Mouse (Mus musculus) embryo, embryonic 11.5 days (tissue): ENCODE results near the gene Nckipsd.
A peak's percentile ranks its signal among the peaks of the same experiment; 100 is the strongest.

Source experiments
- DNase-seq: peaks from one replicate; pipeline ENCODE4 v3.0.0-alpha.2; 2012; ENCODE audit warnings: low read depth, low spot score

The Nckipsd gene

DNA sequence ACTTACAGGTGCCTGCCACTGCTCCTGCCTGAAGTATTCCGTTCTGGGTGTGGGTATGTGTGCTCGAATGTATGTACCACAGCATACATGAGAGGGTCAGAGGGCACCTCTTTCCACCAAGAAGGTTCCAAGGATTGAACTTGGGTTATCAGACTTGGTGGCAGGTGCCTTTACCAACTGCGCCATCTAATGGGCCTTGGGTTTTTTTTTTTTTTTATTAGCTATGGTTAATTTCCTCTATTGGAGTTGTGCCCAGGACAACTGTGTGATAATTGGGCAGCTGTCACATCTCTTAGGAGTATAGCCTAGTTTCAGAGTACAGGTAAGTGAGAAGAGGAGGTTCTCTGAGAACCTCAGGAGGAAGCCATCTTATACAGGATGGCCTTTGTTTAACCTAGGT lies 8.6 kb upstream of the Nckipsd start:
- DNase-seq: no peak

DNA sequence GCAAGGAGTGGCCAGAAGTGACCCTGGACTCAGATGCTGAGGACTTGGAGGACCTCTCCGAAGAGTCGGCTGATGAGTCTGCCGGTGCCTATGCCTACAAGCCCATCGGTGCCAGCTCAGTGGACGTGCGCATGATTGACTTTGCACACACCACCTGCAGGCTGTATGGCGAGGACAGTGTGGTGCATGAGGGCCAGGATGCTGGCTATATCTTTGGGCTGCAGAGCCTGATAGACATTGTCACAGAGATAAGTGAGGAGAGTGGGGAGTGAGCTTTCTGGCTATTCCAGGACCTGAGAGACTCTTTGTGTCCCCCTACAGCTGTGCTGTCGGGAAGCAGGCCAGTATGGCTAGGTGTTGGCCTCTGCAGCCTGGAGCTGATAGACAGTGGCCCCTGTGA lies 2.4 kb upstream of the Nckipsd start:
- no peak for DNase-seq

DNA sequence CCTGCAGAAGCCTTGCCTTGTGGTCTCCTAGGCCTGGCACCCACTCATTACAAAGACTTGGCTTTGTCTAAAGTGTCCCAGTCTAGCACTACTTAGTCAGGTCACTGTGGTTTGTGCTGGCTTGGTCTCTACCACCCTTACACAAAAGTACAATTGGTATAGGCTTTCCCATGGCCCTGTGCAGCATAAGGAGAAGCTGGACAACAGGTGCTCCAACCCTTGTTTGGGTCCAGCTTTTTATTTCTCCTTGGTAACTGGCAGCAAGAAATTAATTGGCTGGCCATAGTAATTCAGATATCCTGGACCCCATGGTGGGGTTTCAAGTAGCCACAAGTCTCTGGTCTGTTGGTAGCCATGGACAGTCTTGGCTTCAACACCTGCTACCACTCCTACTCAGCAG lies 1.8 kb upstream of the Nckipsd start:
- no peak for DNase-seq

DNA sequence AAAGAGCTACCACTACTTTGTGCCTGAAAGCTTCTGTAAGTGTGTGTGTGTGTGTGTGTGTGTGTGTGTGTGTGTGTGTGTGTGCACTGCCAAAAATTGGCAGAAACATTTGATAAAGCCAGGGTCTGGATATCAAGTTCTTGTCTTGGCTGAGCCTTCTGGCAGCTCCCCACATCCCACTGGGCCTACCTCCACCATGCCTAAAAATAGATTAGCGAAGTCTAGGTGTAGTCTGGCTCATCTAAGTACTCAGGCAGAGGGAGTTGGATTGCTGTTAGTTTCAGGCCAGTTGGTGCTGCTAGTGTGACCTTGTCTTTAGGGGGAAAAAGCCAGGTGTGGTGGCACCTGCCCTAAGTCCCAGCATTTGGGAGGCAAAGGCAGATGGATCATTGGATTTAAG lies 1.3 kb upstream of the Nckipsd start:
- no peak for DNase-seq

DNA sequence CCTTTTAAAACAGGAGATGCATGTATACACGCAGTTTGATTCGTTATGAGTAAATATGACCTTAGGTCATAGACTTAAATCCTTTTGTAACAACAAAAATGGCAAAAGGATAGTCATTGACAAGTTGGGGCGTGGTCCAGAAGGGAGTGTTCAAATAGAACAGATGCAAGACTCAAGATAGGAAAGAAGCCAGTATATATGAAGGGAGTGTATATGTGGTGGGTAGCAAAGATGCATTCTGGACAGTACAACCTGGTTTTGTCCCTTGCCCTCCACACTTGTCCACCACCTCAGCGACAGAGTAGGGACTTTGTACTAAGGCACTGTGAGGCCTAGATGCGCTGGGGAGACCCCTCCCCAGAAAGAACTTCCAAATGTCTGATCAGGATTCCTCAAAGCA lies 494 bp upstream of the Nckipsd start:
- no peak for DNase-seq

DNA sequence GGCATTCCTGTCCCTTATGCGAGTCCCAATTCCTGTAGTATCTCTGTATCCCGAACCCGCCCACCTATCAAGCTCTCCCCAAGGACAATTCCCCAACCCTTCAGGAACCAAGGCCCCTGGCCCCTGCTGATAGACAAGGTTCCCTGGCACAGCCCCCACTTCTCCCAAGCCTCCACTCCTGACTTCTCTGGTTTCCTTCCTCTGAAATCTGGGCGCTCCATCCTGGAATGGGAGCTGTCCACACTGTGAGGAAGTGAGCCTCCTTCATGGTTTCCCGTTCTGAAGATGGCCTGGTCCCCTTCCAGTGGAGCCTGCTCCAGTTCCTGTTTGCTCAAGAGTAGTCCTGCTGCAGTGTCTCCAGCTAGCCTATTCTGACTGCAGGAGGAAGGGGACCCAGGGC lies 1.0 kb downstream of the Nckipsd start:
- DNase-seq: no peak

DNA sequence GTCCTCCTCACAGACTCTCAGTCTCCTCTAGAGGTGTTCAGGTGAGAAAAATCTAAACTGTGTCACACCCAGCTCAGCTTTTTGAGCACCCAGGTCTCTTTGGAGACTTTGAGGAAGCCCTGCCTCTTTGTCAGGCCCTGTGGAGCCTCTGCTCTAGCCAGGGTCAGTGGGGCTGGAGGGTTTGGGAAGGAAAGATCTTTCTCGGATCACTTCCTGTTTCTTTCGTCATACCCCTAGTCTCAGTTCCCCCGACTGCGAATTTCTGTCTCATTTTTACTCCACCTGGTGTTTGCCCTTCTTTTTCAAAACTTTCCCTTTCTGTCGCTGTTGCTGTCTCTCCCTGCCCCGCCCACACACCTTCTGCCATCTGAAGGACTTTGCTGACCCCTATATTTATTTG lies 1.6 kb downstream of the Nckipsd start:
- no peak for DNase-seq

DNA sequence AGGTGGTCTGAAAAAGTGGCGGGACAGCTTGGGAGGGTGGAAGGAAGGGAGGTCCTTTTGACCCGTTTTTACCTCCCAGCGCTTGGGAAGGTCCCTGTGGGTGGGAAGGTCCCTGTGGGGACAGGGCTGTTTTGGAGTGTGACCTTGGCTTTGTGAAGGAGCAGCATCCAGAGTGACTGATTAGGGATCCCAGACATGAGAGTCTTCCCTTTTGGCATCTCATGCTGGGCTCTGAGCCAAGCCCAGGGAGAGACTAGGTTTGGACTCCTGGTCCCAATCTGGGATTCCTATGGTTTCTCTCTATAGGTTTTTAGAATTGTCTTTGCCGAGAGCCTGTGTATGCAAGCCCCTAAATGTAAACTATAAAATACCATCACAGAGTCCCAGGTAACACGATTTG lies 2.3 kb downstream of the Nckipsd start:
- DNase-seq: no peak

DNA sequence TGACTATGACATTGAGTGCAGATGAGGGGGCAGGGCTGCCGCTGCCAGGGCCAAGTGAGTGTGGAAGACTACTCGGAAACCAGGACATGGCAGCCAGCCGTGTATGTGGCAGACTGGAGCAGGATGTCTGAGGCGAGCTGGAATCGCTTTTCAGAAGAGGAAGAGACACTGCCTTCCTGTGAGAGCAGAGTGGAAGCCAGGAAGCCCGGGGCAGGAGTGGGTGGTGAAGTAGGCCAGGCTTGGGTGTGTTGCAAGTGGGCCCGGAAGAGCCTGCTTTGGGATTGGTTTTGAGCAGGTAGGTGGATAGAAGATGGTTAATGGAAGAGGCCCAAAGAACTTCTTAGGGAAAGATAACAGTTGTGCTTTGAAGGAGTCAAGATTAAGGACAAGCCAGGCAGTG lies 7.4 kb downstream of the Nckipsd start:
- DNase-seq: no peak

DNA sequence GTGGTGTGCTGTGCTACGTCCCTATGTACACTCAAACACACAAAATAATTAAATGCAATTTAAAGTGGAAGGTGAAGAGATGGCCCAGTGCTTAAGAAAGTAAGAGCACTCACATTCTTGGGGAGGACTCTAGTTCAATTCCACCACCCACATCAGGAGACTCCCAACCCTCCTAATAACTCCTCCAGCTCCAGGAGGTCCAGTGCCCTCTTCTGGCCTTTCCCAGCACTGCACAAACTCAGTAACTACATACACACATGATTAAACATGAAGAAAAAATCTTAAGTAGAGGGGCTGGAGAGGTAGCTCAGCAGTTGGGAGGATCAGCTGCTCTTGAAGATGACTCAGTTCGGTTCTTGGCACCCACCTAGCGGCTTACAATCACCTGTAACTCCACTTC lies 11.3 kb downstream of the Nckipsd start:
- no peak for DNase-seq

DNA sequence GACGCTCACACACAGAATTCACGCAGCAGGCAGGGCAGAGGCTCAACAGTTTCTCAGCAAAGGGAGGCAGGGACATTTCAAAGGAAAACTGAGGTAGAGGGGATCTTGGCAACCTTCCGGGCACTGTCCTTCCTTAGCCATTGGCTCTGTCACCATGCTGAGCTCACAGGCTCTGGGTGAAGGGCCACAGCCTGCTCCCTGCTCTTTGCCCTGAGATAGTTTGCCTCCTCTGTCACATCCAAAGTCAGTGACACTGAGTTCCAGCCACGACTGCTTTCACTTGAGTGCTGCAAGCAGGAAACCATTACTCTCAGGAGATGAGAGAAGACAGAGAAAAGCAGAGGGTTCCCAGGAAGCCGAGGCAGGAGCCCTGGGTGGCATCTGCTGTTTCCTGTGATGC lies 11.9 kb downstream of the Nckipsd start:
- no peak for DNase-seq

DNA sequence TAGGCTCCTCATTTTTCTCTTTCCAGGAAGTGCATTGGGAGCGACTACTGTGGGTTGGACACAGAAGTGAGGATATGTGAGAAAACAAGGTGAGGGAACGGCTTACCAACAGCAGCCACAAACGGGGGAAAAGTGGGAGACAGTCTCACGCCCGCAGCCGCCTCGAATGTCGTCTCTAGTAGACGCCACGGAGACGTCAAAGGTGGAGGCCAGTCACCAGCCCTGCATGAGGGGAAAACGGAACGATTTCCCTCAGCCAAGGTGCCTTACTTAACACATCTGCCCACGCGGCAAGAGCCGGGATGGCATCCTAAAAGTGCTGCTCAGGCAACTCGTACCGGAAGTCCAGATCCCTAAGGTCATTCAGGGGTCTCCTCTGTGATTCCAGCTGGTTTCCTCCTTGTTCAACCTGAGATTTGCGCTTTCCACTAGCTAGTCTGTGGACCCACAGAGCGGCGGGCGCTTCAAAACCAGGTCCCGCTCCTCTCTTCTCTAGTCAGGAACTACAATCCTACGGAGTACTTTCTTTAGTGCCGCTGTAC lies 16.0 kb downstream of the Nckipsd start:
- no peak for DNase-seq

DNA sequence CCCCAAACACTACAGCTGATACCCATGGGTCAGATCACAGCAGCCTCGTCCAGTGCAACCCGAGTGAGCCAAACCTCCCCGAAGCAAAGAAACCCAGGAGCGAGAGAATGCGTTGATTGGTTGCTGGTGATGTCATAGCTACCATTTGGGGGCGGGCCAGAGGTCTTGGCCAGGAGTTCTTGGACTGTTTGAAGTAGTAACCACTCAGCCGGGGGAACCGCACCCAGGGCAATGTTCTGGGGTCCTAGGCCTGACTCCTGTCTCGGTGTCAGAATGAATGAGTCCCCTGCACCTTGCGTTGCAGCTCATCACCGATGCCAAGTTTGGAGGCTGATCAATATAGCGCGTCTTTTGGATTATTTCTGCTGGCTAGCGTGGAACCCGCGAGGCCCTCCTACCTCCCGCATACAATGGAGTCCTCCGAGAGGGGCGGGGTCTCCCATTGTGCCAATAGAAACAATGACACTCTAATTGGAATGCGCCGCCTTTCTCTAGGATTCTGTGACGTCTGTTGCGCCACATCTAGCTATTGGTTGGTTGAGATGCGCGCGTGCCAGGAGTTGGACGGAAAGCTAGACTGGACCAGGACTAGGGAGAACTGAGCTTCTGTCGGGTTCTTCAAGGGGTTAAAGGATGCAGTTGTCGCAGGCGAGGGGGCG lies 16.7 kb downstream of the Nckipsd start:
- DNase-seq: peak; percentile 40

DNA sequence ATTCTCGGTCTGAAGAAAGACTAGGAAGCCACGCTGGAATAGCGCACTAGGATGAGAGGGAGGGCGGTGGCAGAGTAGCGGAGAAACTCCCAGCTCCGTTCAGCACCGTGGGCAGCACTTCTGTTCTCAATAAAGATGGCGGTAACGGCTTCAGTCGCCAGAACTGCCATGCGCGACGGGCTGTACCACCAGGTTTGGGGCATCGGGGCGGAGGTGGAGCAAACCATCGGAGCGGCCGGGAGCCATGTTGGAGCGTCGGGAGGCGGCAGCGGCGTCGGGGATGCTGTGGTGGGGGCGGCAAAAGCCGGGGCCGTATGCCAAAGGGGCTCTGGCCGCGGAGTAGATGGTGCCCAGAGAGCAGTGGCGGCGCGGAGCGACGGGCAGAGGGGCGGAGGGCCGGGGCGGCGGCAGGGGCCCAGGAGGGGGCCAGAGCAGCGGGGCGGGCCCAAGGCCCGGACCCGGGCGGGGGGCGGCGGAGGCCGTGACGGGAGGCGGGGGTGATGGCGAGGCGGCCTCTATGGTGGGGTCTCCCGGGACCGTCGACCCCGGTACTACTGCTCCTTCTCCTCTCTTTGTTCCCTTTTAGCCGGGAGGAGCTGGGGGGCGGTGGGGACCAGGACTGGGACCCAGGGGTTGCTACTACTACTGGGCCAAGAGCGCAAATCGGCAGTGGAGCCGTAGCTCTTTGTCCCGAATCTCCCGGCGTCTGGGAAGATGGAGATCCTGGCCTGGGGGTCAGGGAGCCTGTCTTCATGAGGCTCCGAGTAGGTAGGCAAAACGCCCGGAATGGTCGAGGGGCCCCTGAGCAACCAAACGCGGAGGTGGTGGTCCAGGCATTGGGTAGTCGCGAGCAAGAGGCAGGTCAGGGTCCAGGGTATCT lies 17.9 kb downstream of the Nckipsd start, which contains the start of gene Celsr3:
Gene Celsr3, plus strand, starts transcription at position 501 of the 880 bp plus-strand sequence.
- DNase-seq: peak; percentile 74

DNA sequence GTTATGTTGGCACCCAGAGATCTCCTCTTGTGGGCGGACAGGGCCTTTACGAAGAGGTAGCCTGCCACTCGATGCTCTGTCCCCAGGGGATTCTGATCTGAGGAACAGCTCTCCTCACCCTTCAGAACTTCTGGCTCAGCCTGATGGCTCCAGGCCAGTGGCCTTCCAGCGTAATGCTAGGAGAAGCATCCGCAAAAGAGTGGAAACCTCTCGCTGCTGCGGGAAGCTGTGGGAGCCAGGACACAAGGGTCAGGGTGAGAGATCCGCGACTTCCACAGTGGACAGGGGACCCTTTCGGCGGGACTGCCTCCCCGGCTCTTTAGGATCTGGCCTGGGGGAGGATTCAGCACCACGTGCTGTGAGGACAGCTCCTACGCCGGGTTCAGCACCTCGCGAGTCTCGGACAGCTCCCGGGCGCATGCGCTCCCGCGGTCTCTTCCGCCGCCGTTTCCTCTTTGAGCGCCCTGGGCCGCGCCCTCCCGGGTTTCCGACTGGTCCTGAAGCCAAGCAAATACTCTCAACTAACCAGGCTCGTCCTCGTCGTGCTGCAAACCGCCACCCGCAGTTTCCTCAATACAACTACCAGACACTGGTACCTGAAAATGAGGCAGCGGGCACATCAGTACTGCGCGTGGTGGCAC lies 18.7 kb downstream of the Nckipsd start:
- peak; percentile 46 for DNase-seq

DNA sequence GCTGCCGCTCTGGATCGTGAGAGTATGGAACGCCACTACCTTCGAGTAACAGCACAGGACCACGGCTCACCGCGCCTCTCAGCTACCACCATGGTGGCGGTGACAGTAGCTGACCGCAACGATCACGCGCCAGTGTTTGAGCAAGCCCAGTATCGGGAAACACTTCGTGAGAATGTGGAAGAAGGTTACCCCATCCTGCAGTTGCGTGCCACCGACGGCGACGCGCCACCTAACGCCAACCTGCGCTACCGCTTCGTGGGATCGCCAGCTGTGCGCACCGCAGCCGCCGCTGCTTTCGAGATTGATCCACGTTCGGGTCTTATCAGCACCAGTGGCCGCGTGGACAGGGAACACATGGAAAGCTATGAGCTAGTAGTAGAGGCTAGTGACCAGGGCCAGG lies 19.3 kb downstream of the Nckipsd start:
- no peak for DNase-seq

DNA sequence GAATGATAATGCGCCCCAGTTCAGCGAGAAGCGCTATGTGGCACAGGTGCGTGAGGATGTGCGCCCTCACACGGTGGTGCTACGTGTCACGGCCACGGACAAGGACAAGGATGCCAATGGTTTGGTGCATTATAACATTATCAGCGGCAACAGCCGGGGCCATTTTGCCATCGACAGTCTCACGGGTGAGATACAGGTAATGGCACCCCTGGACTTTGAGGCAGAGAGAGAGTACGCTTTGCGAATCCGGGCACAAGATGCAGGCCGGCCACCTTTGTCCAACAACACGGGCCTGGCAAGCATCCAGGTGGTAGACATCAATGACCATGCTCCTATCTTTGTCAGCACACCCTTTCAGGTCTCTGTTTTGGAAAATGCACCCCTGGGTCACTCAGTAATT lies 19.7 kb downstream of the Nckipsd start:
- DNase-seq: no peak

DNA sequence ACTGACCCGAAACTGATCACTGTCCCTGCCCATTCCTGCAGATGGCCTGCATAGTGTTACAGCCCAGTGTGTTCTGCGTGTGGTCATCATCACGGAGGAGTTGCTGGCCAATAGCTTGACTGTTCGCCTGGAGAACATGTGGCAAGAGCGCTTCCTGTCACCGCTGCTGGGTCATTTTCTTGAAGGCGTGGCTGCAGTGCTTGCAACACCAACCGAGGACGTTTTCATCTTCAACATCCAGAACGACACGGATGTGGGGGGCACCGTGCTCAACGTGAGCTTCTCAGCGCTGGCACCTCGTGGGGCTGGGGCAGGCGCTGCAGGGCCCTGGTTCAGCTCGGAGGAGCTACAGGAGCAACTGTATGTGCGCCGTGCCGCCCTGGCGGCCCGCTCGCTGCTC lies 23.5 kb downstream of the Nckipsd start:
- no peak for DNase-seq

DNA sequence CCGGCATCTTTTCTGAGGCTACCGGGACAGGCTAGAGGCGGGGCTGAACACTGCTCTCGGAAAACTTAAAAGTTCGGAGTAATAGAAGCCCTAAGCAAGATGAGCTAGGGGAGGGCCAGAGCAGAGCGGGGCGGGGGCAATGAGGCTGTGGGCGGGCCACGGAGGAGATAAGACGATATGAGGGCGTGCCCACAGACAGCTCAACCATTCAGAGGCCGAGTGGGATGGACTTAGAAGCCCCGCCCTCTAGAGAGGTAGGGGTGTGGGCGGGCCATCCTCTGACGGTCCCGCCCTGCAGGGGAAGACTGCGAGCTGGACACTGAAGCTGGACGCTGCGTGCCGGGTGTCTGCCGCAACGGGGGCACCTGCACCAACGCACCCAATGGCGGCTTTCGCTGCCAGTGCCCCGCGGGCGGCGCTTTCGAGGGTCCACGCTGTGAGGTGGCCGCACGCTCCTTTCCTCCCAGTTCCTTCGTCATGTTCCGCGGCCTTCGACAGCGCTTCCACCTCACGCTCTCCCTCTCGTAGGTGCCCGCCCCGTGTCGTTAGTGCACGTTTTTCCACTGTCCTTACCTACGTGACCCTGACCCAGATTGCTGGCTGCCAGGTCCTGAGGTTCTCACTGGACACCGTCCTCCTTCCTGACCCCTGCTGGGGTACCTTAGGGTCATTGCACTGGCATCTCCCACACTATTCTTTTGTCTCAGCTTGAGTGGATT lies 24.4 kb downstream of the Nckipsd start:
- peak; percentile 89 for DNase-seq

DNA sequence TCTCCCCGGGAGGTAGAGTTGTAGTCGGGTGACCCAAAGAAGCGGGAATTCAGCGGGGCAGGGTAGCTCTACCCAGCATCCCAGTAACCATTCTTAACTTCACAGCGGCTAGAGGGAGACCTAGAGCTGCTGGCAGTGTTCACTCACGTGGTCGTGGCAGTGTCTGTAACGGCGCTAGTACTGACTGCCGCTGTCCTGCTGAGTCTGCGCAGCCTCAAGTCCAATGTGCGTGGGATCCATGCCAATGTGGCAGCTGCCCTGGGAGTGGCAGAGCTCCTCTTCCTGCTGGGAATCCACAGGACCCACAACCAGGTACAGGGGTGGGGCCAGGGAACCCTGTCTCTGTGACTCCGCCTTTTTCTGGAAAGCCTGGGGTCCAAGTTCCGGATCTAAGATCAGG lies 34.8 kb downstream of the Nckipsd start:
- DNase-seq: no peak

DNA sequence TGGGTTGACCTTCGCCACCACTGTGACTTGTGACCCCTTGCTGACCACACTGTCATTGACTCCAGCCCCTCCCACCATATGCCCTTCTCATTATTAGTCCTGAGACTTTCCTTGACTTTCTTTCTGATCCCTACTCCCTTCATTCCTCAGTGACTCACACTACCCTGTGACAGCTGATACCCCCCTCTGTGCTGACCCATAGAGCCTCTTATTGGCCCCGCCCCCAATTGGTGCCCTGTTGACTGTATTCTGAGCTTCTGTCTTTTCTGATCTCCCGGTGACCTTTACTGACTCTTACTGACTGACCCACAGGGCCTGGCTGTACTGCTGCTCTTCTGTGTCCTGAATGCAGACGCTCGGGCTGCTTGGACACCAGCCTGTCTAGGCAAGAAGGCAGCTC lies 37.2 kb downstream of the Nckipsd start:
- DNase-seq: no peak

DNA sequence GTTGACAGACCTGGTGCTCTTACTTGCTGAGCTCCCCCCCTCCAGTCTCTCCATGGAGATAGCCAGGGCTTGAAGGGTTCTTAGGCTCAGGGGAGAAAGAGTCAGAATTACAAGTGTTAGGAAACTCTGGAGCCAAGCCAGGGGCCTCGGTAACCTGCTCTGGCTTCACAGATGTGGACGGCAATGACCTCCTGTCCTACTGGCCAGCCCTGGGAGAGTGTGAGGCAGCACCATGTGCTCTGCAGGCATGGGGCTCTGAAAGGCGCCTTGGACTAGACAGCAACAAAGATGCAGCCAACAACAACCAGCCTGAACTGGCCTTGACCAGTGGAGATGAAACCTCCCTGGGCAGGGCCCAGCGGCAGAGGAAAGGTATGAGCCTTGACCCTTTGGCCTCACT lies 39.2 kb downstream of the Nckipsd start:
- no peak for DNase-seq
